Mouse (Mus musculus): ENCODE data around the gene Ptgfrn.

Ptgfrn gene

GRCm38 (mm10) chr3:101037984-101038545 lies 72.0 kb downstream of the Ptgfrn start:
- no peak for DNase-seq (ENCODE audit: low spot score)

- no peak for DNase-seq (ENCODE audit: low spot score)
These were observed 74.1 kb downstream of the Ptgfrn start for GRCm38 (mm10) chr3:101036001-101036400.

GRCm38 (mm10) chr3:101034509-101034908 lies 75.6 kb downstream of the Ptgfrn start:
- DNase-seq (ENCODE audit: low spot score) = no peak

GRCm38 (mm10) chr3:101033644-101034043 lies 76.4 kb downstream of the Ptgfrn start:
- DNase-seq (ENCODE audit: low spot score) = no peak

- no peak for DNase-seq (ENCODE audit: low spot score)
These were observed 78.5 kb downstream of the Ptgfrn start for GRCm38 (mm10) chr3:101031456-101032142.

- DNase-seq (ENCODE audit: low spot score) = no peak
These were observed 79.4 kb downstream of the Ptgfrn start for GRCm38 (mm10) chr3:101030630-101031029.

- DNase-seq (ENCODE audit: low spot score) = no peak
These were observed 80.7 kb downstream of the Ptgfrn start, which contains the start of gene Cd101 for GRCm38 (mm10) chr3:101029339-101029738. TSS of gene Cd101 (minus strand) at chr3:101029556.

GRCm38 (mm10) chr3:101026741-101027140 lies 83.3 kb downstream of the Ptgfrn start:
- DNase-seq (ENCODE audit: low spot score) = no peak

GRCm38 (mm10) chr3:101022967-101023366 lies 87.1 kb downstream of the Ptgfrn start:
- no peak for DNase-seq (ENCODE audit: low spot score)

GRCm38 (mm10) chr3:101021481-101022051 lies 88.5 kb downstream of the Ptgfrn start:
- DNase-seq (ENCODE audit: low spot score) = no peak

- no peak for DNase-seq (ENCODE audit: low spot score)
These were observed 89.0 kb downstream of the Ptgfrn start for GRCm38 (mm10) chr3:101021073-101021472.

- DNase-seq (ENCODE audit: low spot score) = no peak
These were observed 91.6 kb downstream of the Ptgfrn start for GRCm38 (mm10) chr3:101018494-101018893.

- no peak for DNase-seq (ENCODE audit: low spot score)
These were observed 94.0 kb downstream of the Ptgfrn start for GRCm38 (mm10) chr3:101016050-101016449.

- DNase-seq (ENCODE audit: low spot score) = no peak
These were observed 94.8 kb downstream of the Ptgfrn start for GRCm38 (mm10) chr3:101015254-101015653.

- no peak for DNase-seq (ENCODE audit: low spot score)
These were observed 96.5 kb downstream of the Ptgfrn start for GRCm38 (mm10) chr3:101013536-101013935.

GRCm38 (mm10) chr3:101013005-101013404 lies 97.1 kb downstream of the Ptgfrn start:
- no peak for DNase-seq (ENCODE audit: low spot score)

- DNase-seq (ENCODE audit: low spot score) = no peak
These were observed 97.5 kb downstream of the Ptgfrn start for GRCm38 (mm10) chr3:101012597-101012996.

- DNase-seq (ENCODE audit: low spot score) = no peak
These were observed 97.9 kb downstream of the Ptgfrn start for GRCm38 (mm10) chr3:101012131-101012571.

GRCm38 (mm10) chr3:101011203-101011600 lies 98.9 kb downstream of the Ptgfrn start:
- no peak for DNase-seq (ENCODE audit: low spot score)

- DNase-seq (ENCODE audit: low spot score) = no peak
These were observed 99.4 kb downstream of the Ptgfrn start for GRCm38 (mm10) chr3:101010589-101011202.

GRCm38 (mm10) chr3:101007112-101007782 lies 102.8 kb downstream of the Ptgfrn start:
- DNase-seq (ENCODE audit: low spot score) = no peak

- DNase-seq (ENCODE audit: low spot score) = no peak
These were observed 104.7 kb downstream of the Ptgfrn start for GRCm38 (mm10) chr3:101005392-101005791.

Data from left cerebral cortex, adult 11 months (tissue).